Mouse (Mus musculus): ENCODE measurements around the gene Gm10256.
"Not testable (repeated sequence)": the region's sequence is repeated elsewhere in the genome, so short reads cannot be mapped to it uniquely, and the experiment has no call there.

The Gm10256 gene

DNA sequence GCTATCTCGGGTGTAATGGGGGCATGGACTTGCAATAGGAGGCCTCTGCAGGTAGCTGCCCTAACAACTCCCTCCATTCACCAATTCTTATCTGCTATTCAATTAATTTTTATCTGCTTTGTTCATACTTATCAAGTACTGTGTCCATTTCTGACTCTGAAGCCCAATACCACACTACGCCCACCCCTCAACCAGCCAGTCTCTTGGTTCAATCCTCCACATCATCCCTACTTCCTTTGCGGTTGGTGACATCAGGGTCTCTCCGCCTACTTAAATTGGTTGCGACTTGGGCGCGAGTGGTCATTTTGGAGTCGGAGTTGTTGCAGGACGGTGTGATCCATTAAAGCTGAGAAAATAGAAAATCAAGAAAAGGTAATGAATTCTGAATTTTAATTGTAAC lies at the start of gene Gm10256, which contains the start of gene Rbmy:
Gm10256 (plus strand) TSS at position 320 of the 400 bp plus-strand sequence.
Rbmy (plus strand) TSS at position 301 of the 400 bp plus-strand sequence.
- not testable (repeated sequence) for DNase-seq (ENCODE audit: low read depth, low spot score)

DNA sequence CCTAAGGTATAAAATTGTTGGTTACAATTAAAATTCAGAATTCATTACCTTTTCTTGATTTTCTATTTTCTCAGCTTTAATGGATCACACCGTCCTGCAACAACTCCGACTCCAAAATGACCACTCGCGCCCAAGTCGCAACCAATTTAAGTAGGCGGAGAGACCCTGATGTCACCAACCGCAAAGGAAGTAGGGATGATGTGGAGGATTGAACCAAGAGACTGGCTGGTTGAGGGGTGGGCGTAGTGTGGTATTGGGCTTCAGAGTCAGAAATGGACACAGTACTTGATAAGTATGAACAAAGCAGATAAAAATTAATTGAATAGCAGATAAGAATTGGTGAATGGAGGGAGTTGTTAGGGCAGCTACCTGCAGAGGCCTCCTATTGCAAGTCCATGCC lies 34.4 kb upstream of the Gm10256 start, which contains the start of gene Gm4064:
Gm4064 (minus strand) TSS at position 101 of the 400 bp plus-strand sequence.
- not testable (repeated sequence) for DNase-seq (ENCODE audit: low read depth, low spot score)

DNA sequence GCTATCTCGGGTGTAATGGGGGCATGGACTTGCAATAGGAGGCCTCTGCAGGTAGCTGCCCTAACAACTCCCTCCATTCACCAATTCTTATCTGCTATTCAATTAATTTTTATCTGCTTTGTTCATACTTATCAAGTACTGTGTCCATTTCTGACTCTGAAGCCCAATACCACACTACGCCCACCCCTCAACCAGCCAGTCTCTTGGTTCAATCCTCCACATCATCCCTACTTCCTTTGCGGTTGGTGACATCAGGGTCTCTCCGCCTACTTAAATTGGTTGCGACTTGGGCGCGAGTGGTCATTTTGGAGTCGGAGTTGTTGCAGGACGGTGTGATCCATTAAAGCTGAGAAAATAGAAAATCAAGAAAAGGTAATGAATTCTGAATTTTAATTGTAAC lies 70.2 kb downstream of the Gm10256 start, which contains the start of gene Gm10352:
Gm10352 (plus strand) TSS at position 301 of the 400 bp plus-strand sequence.
- DNase-seq (ENCODE audit: low read depth, low spot score) = not testable (repeated sequence)
